Mouse (Mus musculus) CH12.LX (cell line): ENCODE data around the gene Nr2c1. TPM values are rescaled to one million over a fixed set of nuclear protein-coding genes. Genes with fewer than 3 reads are reported as not detected.

ENCODE experiments used
- DNase-seq: peaks from one replicate; pipeline ENCODE4 v3.0.0-alpha.2; 2013; ENCODE audit errors: extremely low read depth
- H3K27ac ChIP-seq: 2 replicates; pipeline ENCODE4 v1.5.1; 2012; ENCODE audit warnings: low read depth, mild to moderate bottlenecking, control low read depth, moderate library complexity; ENCODE audit not compliant: insufficient read depth
- H3K27me3 ChIP-seq: replicated peaks from 2 replicates; pipeline ENCODE3; 2012; ENCODE audit warnings: inconsistent platforms
- H3K36me3 ChIP-seq, 2 experiments: replicated peaks in 1 of 2; 2 replicates each; pipeline versions ENCODE3 to v1.6.1; 2012; ENCODE audit warnings: inconsistent platforms in 1 of 2, low read length in 1 of 2, mild to moderate bottlenecking in 1 of 2, mixed read lengths in 1 of 2, moderate library complexity in 1 of 2; ENCODE audit not compliant: control insufficient read depth in 1 of 2, insufficient read depth in 1 of 2
- H3K4me1 ChIP-seq, 2 experiments: 2 replicates each; pipeline ENCODE4 v1.6.1; 2012; ENCODE audit warnings: inconsistent platforms in 1 of 2, moderate library complexity in 1 of 2; ENCODE audit not compliant: insufficient read depth in 2 of 2, control insufficient read depth in 1 of 2
- H3K4me2 ChIP-seq: 2 replicates; pipeline ENCODE4 v1.6.1; 2012; ENCODE audit warnings: low read depth, mild to moderate bottlenecking, control low read depth; ENCODE audit not compliant: poor library complexity, insufficient read depth, severe bottlenecking
- H3K4me3 ChIP-seq, 3 experiments: fragments of 150-350 bp in 1 of 3; sonication (generic) in 1 of 3; replicated peaks in 1 of 3; 2 replicates each; pipeline versions ENCODE3 to v1.5.1; 2011 to 2012; ENCODE audit warnings: low read depth in 2 of 3, low read length in 2 of 3, mild to moderate bottlenecking in 2 of 3, moderate library complexity in 2 of 3, control low read depth in 1 of 3, improper control_type of control experiment in 1 of 3, inconsistent platforms in 1 of 3, mixed read lengths in 1 of 3; ENCODE audit not compliant: poor library complexity in 1 of 3
- H3K79me2 ChIP-seq: replicated peaks from 2 replicates; pipeline ENCODE4 v1.6.1; 2012; ENCODE audit warnings: mild to moderate bottlenecking, moderate library complexity; ENCODE audit not compliant: control insufficient read depth, poor library complexity, insufficient read depth, severe bottlenecking; ENCODE audit errors: extremely low read depth
- H3K9ac ChIP-seq: 2 replicates; pipeline ENCODE4 v1.6.1; 2012; ENCODE audit warnings: low read depth, mild to moderate bottlenecking, control low read depth, moderate library complexity; ENCODE audit not compliant: insufficient read depth
- H3K9me3 ChIP-seq: replicated peaks from 2 replicates; pipeline ENCODE3; 2012; ENCODE audit warnings: low read length, inconsistent platforms, mixed read lengths
- CHD2 ChIP-seq: IDR thresholded peaks from 2 replicates; pipeline ENCODE4 v1.6.1; 2011; ENCODE audit warnings: low read length, improper control_type of control experiment
- ETS1 ChIP-seq: conservative IDR thresholded peaks from 2 replicates; pipeline ENCODE4 v1.6.1; 2012; ENCODE audit warnings: low read depth, mild to moderate bottlenecking, inconsistent platforms, low read length, improper control_type of control experiment, moderate library complexity
- GABPA ChIP-seq: IDR thresholded peaks from 2 replicates; pipeline ENCODE4 v1.6.1; 2012; ENCODE audit warnings: low read depth, low read length, improper control_type of control experiment, inconsistent platforms; ENCODE audit not compliant: insufficient replicate concordance
- KAT2A ChIP-seq: IDR thresholded peaks from 2 replicates; pipeline ENCODE4 v1.6.1; 2012; ENCODE audit warnings: low read length, improper control_type of control experiment, inconsistent platforms; ENCODE audit not compliant: insufficient replicate concordance
- MAFK ChIP-seq: IDR thresholded peaks from 2 replicates; pipeline ENCODE4 v1.6.1; 2011; ENCODE audit warnings: low read length, improper control_type of control experiment; ENCODE audit not compliant: insufficient replicate concordance
- MAZ ChIP-seq: IDR thresholded peaks from 2 replicates; pipeline ENCODE4 v1.6.1; 2012; ENCODE audit warnings: low read depth, mild to moderate bottlenecking, inconsistent platforms, low read length, improper control_type of control experiment, moderate library complexity
- MYC ChIP-seq: IDR thresholded peaks from 2 replicates; pipeline ENCODE4 v1.6.1; 2011; ENCODE audit warnings: low read depth, mild to moderate bottlenecking, improper control_type of control experiment, low read length
- PAX5 ChIP-seq: IDR thresholded peaks from 2 replicates; pipeline ENCODE4 v1.6.1; 2012; ENCODE audit warnings: low read length, inconsistent platforms, mixed read lengths
- RCOR1 ChIP-seq: conservative IDR thresholded peaks from 2 replicates; pipeline ENCODE4 v1.6.1; 2012; ENCODE audit warnings: low read depth, mild to moderate bottlenecking, inconsistent platforms, low read length, improper control_type of control experiment
- SIN3A ChIP-seq: IDR thresholded peaks from 2 replicates; pipeline ENCODE4 v1.6.1; 2012; ENCODE audit warnings: low read length, improper control_type of control experiment, inconsistent platforms
- SMC3 ChIP-seq: IDR thresholded peaks from 2 replicates; pipeline ENCODE4 v1.6.1; 2011; ENCODE audit warnings: low read depth, low read length, improper control_type of control experiment
- TBP ChIP-seq: conservative IDR thresholded peaks from 2 replicates; pipeline ENCODE4 v1.6.1; 2011; ENCODE audit warnings: low read depth, low read length, improper control_type of control experiment
- TCF12 ChIP-seq: IDR thresholded peaks from 2 replicates; pipeline ENCODE4 v1.6.1; 2014; ENCODE audit warnings: low read depth, mild to moderate bottlenecking, inconsistent platforms, low read length, improper control_type of control experiment
- USF2 ChIP-seq: conservative IDR thresholded peaks from 2 replicates; pipeline ENCODE4 v1.6.1; 2011; ENCODE audit warnings: low read depth, low read length, improper control_type of control experiment
- dilution Hi-C: fragments of 300-500 bp; cut with MboI; formaldehyde crosslinking; loops from 2 replicates; pipeline ENCODE4 v1.14.3; 2020; ENCODE audit warnings: low sequenced_read_pairs; ENCODE audit not compliant: extremely low pct_unique_long_range_greater_than_20kb, extremely low pct_ligation_motif_present
- in situ Hi-C: fragments of 300-500 bp; cut with MboI; formaldehyde crosslinking; loops from 3 replicates; pipeline ENCODE4 v1.14.3; 2019; ENCODE audit warnings: low sequenced_read_pairs, low pct_ligation_motif_present, low pct_unique_long_range_greater_than_20kb, mixed read lengths
- polyA plus RNA-seq: library from polyadenylated mRNA; unstranded; fragments of >175 nt; gene quantifications from 2 replicates; pipeline ENCODE4 v1.2.1, GENCODE M21; 2012; ENCODE audit warnings: low read depth; ENCODE audit not compliant: insufficient read length
- total RNA-seq, 2 experiments: library from RNA; depleted of rRNA; stranded (reverse); fragments of 300-350 nt in 1 of 2; fragments of >200 nt in 1 of 2; gene quantifications; 2 replicates each; pipeline ENCODE4 v1.2.3; 2012 to 2014

The Nr2c1 gene
- total and polyA plus RNA-seq, 3 experiments, result 3.6 to 6.5 (median 5.7) TPM

- TF ChIP-seq MAZ (no peak), MYC (peak; percentile 45; the same call in 1 of the 2 replicates), TBP (peak; percentile 78; the same call in 1 of the 2 replicates), GABPA (no peak; the same call in 1 of the 2 replicates), SIN3A (peak; percentile 97), MAFK (no peak), PAX5 (no peak), SMC3 (peak; percentile 30), USF2 (no peak), ETS1 (no peak), CHD2 (no peak), KAT2A (peak; percentile 88; the same call in 1 of the 2 replicates), RCOR1 (0 out of 2 replicates have a peak, but pooled peaks have one; percentile 18)
These were observed 50.9 kb downstream of the Nr2c1 start, which contains the start of gene Ndufa12 (continued) for GRCm38 (mm10) chr10:94198482-94199405.

- Histone ChIP-seq H3K4me2 (no peak overlapping the region), H3K36me3 (peaks cover 65 to 86% of the 10 kb centered on the region in 2 experiments), H3K9me3 (no peaks in the 10 kb centered on the region), H3K4me3 (no peak overlapping the region), H3K79me2 (peaks cover 22% of the 10 kb centered on the region), H3K27ac (no peak overlapping the region), H3K27me3 (no peaks in the 10 kb centered on the region), H3K9ac (no peak overlapping the region), H3K4me1 (peaks cover 2 to 30% of the 10 kb centered on the region in 2 experiments; a peak in 2 of 4 replicates)
- dilution Hi-C loops, result no loop called here
- DNase-seq, result no peak
- no peak for TF ChIP-seq TCF12
- TF ChIP-seq TBP, result no peak
- in situ Hi-C loops, result loop anchor here (25.0 kb wide), 1 partner anchor 757 kb away; no protein-coding TSS in a partner anchor
These were observed 57.1 kb downstream of the Nr2c1 start for GRCm38 (mm10) chr10:94204973-94205372.
